Mouse (Mus musculus): ENCODE data around the gene Gp5. TPM values are rescaled to one million over a fixed set of nuclear protein-coding genes. Genes with fewer than 3 reads are reported as not detected.
A peak's percentile ranks its signal among the peaks of the same experiment; 100 is the strongest.

Gp5 gene
- total and polyA plus RNA-seq, 3 experiments: 0.39 to 2.3 (median 1.5) TPM

GRCm38 (mm10) chr16:30307961-30308615, 2.5 kb downstream of the Gp5 start:
- no peaks in the 10 kb centered on the region for H3K79me2 ChIP-seq (replicated peaks; ENCODE audit: control insufficient read depth, insufficient read depth, low read length)
- no peak for TF ChIP-seq CTCF (IDR thresholded peaks at IDR 0.05)
- no peak for TF ChIP-seq EP300 (IDR thresholded peaks at IDR 0.05; ENCODE audit: insufficient read depth, low read depth, low read length)
- TF ChIP-seq POLR2A (IDR thresholded peaks at IDR 0.05; ENCODE audit: insufficient read depth, low read depth, low read length): no peak
- H3K27me3 ChIP-seq (ENCODE audit: control insufficient read depth, insufficient read depth, low read length): peaks cover 7% of the 10 kb centered on the region; the same call in 1 of the 2 replicates
- peak overlapping the region; percentile 63 for H3K4me3 ChIP-seq
- 23% methylated on average over 29 of the region's 29 CpGs for WGBS
- no peak overlapping the region for H3K27ac ChIP-seq
- DNase-seq: peak in 1 of 2 experiments; percentile 33
- H3K36me3 ChIP-seq (ENCODE audit: control insufficient read depth, insufficient read depth, low read length): no peaks in the 10 kb centered on the region
- H3K9ac ChIP-seq (ENCODE audit: low read depth, low read length): peak overlapping the region; percentile 20
- H3K4me1 ChIP-seq (ENCODE audit: control insufficient read depth, insufficient read depth, low read length): peaks cover 2% of the 10 kb centered on the region; the same call in 1 of the 2 replicates
- intact Hi-C loops (cut with DNase I): no loop called here

- WGBS: 60% methylated on average over 12 of the region's 12 CpGs
- Histone ChIP-seq H3K27ac (no peak overlapping the region), H3K36me3 (ENCODE audit: control insufficient read depth, insufficient read depth, low read length) (no peaks in the 10 kb centered on the region), H3K4me3 (no peak overlapping the region), H3K27me3 (ENCODE audit: control insufficient read depth, insufficient read depth, low read length) (peaks cover 7% of the 10 kb centered on the region; the same call in 1 of the 2 replicates), H3K4me1 (ENCODE audit: control insufficient read depth, insufficient read depth, low read length) (peaks cover 2% of the 10 kb centered on the region; the same call in 1 of the 2 replicates), H3K9ac (ENCODE audit: low read depth, low read length) (no peak overlapping the region), H3K79me2 (replicated peaks; ENCODE audit: control insufficient read depth, insufficient read depth, low read length) (no peaks in the 10 kb centered on the region)
- intact Hi-C loops (cut with DNase I): no loop called here
- DNase-seq: no peak
- TF ChIP-seq EP300 (IDR thresholded peaks at IDR 0.05; ENCODE audit: insufficient read depth, low read depth, low read length) (no peak), POLR2A (IDR thresholded peaks at IDR 0.05; ENCODE audit: insufficient read depth, low read depth, low read length) (no peak), CTCF (IDR thresholded peaks at IDR 0.05) (no peak)
Measured at GRCm38 (mm10) chr16:30307306-30307705, 3.3 kb downstream of the Gp5 start.

GRCm38 (mm10) chr16:30306102-30306501, 4.5 kb downstream of the Gp5 start:
- Histone ChIP-seq H3K79me2 (replicated peaks; ENCODE audit: control insufficient read depth, insufficient read depth, low read length) (no peaks in the 10 kb centered on the region), H3K9ac (ENCODE audit: low read depth, low read length) (no peak overlapping the region), H3K27ac (no peak overlapping the region), H3K36me3 (ENCODE audit: control insufficient read depth, insufficient read depth, low read length) (no peaks in the 10 kb centered on the region), H3K4me1 (ENCODE audit: control insufficient read depth, insufficient read depth, low read length) (peaks cover 2% of the 10 kb centered on the region; the same call in 1 of the 2 replicates), H3K4me3 (no peak overlapping the region), H3K27me3 (ENCODE audit: control insufficient read depth, insufficient read depth, low read length) (peaks cover 7% of the 10 kb centered on the region; the same call in 1 of the 2 replicates)
- TF ChIP-seq EP300 (IDR thresholded peaks at IDR 0.05; ENCODE audit: insufficient read depth, low read depth, low read length): no peak
- TF ChIP-seq CTCF (IDR thresholded peaks at IDR 0.05): no peak
- no peak for TF ChIP-seq POLR2A (IDR thresholded peaks at IDR 0.05; ENCODE audit: insufficient read depth, low read depth, low read length)
- intact Hi-C loops (cut with DNase I): no loop called here
- 81% methylated on average over 4 of the region's 4 CpGs for WGBS
- no peak for DNase-seq

- no peak for DNase-seq
- no peaks in the 10 kb centered on the region for H3K36me3 ChIP-seq (ENCODE audit: control insufficient read depth, insufficient read depth, low read length)
- H3K27ac ChIP-seq: no peak overlapping the region
- no peak overlapping the region for H3K9ac ChIP-seq (ENCODE audit: low read depth, low read length)
- WGBS: 57% methylated on average over 5 of the region's 5 CpGs
- no peaks in the 10 kb centered on the region for H3K79me2 ChIP-seq (replicated peaks; ENCODE audit: control insufficient read depth, insufficient read depth, low read length)
- no peak overlapping the region for H3K4me3 ChIP-seq
- intact Hi-C loops (cut with DNase I): no loop called here
- TF ChIP-seq CTCF (IDR thresholded peaks at IDR 0.05): no peak
- no peak for TF ChIP-seq EP300 (IDR thresholded peaks at IDR 0.05; ENCODE audit: insufficient read depth, low read depth, low read length)
- TF ChIP-seq POLR2A (IDR thresholded peaks at IDR 0.05; ENCODE audit: insufficient read depth, low read depth, low read length): no peak
- H3K27me3 ChIP-seq (ENCODE audit: control insufficient read depth, insufficient read depth, low read length): peaks cover 5% of the 10 kb centered on the region; the same call in 1 of the 2 replicates
- H3K4me1 ChIP-seq (ENCODE audit: control insufficient read depth, insufficient read depth, low read length): no peaks in the 10 kb centered on the region
Measured at GRCm38 (mm10) chr16:30304236-30304635, 6.3 kb downstream of the Gp5 start.

- 79% methylated on average over 2 of the region's 2 CpGs for WGBS
- H3K4me1 ChIP-seq (ENCODE audit: control insufficient read depth, insufficient read depth, low read length): no peaks in the 10 kb centered on the region
- intact Hi-C loops (cut with DNase I): no loop called here
- H3K79me2 ChIP-seq (replicated peaks; ENCODE audit: control insufficient read depth, insufficient read depth, low read length): no peaks in the 10 kb centered on the region
- H3K9ac ChIP-seq (ENCODE audit: low read depth, low read length): no peak overlapping the region
- no peak for TF ChIP-seq POLR2A (IDR thresholded peaks at IDR 0.05; ENCODE audit: insufficient read depth, low read depth, low read length)
- TF ChIP-seq CTCF (IDR thresholded peaks at IDR 0.05): no peak
- TF ChIP-seq EP300 (IDR thresholded peaks at IDR 0.05; ENCODE audit: insufficient read depth, low read depth, low read length): no peak
- H3K27ac ChIP-seq: no peak overlapping the region
- H3K36me3 ChIP-seq (ENCODE audit: control insufficient read depth, insufficient read depth, low read length): no peaks in the 10 kb centered on the region
- DNase-seq: no peak
- no peak overlapping the region for H3K4me3 ChIP-seq
- peaks cover 2% of the 10 kb centered on the region; the same call in 1 of the 2 replicates for H3K27me3 ChIP-seq (ENCODE audit: control insufficient read depth, insufficient read depth, low read length)
Measured at GRCm38 (mm10) chr16:30303411-30303810, 7.2 kb downstream of the Gp5 start.

GRCm38 (mm10) chr16:30302686-30303085, 7.9 kb downstream of the Gp5 start:
- TF ChIP-seq POLR2A (IDR thresholded peaks at IDR 0.05; ENCODE audit: insufficient read depth, low read depth, low read length): no peak

More at GRCm38 (mm10) chr16:30302686-30303085, 7.9 kb downstream of the Gp5 start:
- Histone ChIP-seq H3K36me3 (ENCODE audit: control insufficient read depth, insufficient read depth, low read length) (no peaks in the 10 kb centered on the region), H3K27ac (no peak overlapping the region), H3K4me1 (ENCODE audit: control insufficient read depth, insufficient read depth, low read length) (no peaks in the 10 kb centered on the region), H3K27me3 (ENCODE audit: control insufficient read depth, insufficient read depth, low read length) (no peaks in the 10 kb centered on the region), H3K9ac (ENCODE audit: low read depth, low read length) (no peak overlapping the region), H3K79me2 (replicated peaks; ENCODE audit: control insufficient read depth, insufficient read depth, low read length) (no peaks in the 10 kb centered on the region), H3K4me3 (no peak overlapping the region)
- 84% methylated on average over 6 of the region's 6 CpGs for whole genome bisulfite sequencing
- no peak for DNase-seq
- intact Hi-C loops (cut with DNase I): no loop called here
